In the genomic region with DNA sequence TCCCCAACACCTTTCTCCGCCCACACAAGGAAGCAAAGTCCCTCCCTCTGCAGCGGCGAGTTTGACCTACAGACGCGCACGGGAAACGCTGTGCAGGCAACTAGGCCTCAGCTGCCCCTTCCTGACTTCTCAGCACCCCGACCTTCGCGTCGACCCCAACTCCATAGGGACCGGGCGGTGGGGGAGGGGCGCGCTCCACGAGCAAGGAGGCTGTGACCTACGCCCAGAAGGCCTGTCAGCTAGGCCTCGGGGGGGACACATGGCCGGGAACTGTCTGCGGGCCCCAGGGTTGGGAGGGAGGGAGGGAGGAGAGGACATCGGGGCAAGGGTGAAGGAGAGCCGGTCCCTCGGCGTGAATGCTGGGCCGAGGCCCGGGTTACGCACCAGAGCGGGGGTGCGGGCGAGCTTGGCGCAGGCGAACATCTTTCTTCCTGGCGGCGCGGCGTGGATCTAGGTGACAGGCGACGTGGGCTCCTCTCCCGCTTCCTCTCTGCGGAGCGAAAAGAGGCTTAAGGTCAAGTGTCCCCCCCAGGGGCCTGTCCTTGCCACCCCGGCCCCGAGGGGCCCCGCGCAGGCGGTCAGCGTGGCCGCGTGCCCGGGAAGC, we compare ENCODE assay signal across 8 mouse cellular contexts. TPM values are rescaled to one million over a fixed set of nuclear protein-coding genes. Genes with fewer than 3 reads are reported as not detected.
DNase-seq lines count a peak whose midpoint lies in the region; ATAC-seq and TF ChIP-seq lines count a peak whose summit lies in the region.

No protein-coding gene starts in this region.

- H3K4me1 ChIP-seq in embryonic facial prominence, embryonic 11.5 days (ENCODE audit: control insufficient read depth, insufficient read depth, low read length): no peaks in the 10 kb centered on the region
- peaks cover 8% of the 10 kb centered on the region; the same call in 1 of the 2 replicates for H3K4me1 ChIP-seq in limb, embryonic 14.5 days (ENCODE audit: control insufficient read depth, insufficient read depth, low read length)
- H3K4me1 ChIP-seq in midbrain, embryonic 15.5 days: peaks cover 20% of the 10 kb centered on the region

- H3K4me3 ChIP-seq in embryonic facial prominence, embryonic 11.5 days (ENCODE audit: low read depth, low read length): peak overlapping the region; percentile 99
- H3K4me3 ChIP-seq in limb, embryonic 14.5 days (replicated peaks; ENCODE audit: low read length): peak overlapping the region; percentile 94
- H3K4me3 ChIP-seq in midbrain, embryonic 15.5 days: peak overlapping the region; percentile 96

- peak overlapping the region; percentile 79 for H3K4me2 ChIP-seq in embryonic facial prominence, embryonic 11.5 days (ENCODE audit: low read depth, low read length)
- H3K4me2 ChIP-seq in limb, embryonic 14.5 days (replicated peaks; ENCODE audit: low read depth, low read length, severe bottlenecking): peak overlapping the region; percentile 62
- H3K4me2 ChIP-seq in midbrain, embryonic 15.5 days: peak overlapping the region; percentile 78

- peak; percentile 45 for DNase-seq in layer of hippocampus, adult 11-12 months (ENCODE audit: low spot score)
- DNase-seq in layer of hippocampus, adult 9-10 months (ENCODE audit: low spot score): no peak
- peak; percentile 50 for DNase-seq in embryonic facial prominence, embryonic 11.5 days (ENCODE audit: low spot score)
- DNase-seq in heart, adult 11 months: peak; percentile 97
- DNase-seq in kidney, adult 11 months: peak; percentile 63
- peak; percentile 26 for DNase-seq in limb, embryonic 14.5 days (ENCODE audit: low spot score)
- DNase-seq in spleen, postnatal 10 days (ENCODE audit: low spot score in 2 of 2): peak; percentile 53 to 67

- WGBS in embryonic facial prominence, embryonic 11.5 days: under 1% methylated on average over 45 of the region's 50 CpGs
- WGBS in limb, embryonic 14.5 days: under 1% methylated on average over 28 of the region's 50 CpGs
- WGBS in midbrain, embryonic 15.5 days: under 1% methylated on average over 50 of the region's 50 CpGs

- no peaks in the 10 kb centered on the region for H3K27me3 ChIP-seq in embryonic facial prominence, embryonic 11.5 days (ENCODE audit: control insufficient read depth, insufficient read depth, low read length)
- H3K27me3 ChIP-seq in limb, embryonic 14.5 days (ENCODE audit: control insufficient read depth, insufficient read depth, low read length): no peaks in the 10 kb centered on the region
- no peaks in the 10 kb centered on the region for H3K27me3 ChIP-seq in midbrain, embryonic 15.5 days (replicated peaks)

- H3K36me3 ChIP-seq in embryonic facial prominence, embryonic 11.5 days (replicated peaks; ENCODE audit: control insufficient read depth, insufficient read depth, low read depth, low read length): peaks cover 22% of the 10 kb centered on the region
- H3K36me3 ChIP-seq in limb, embryonic 14.5 days (ENCODE audit: control insufficient read depth, insufficient read depth, low read length): peaks cover 33% of the 10 kb centered on the region
- H3K36me3 ChIP-seq in midbrain, embryonic 15.5 days (replicated peaks): peaks cover 28% of the 10 kb centered on the region

- peak overlapping the region; percentile 88 for H3K27ac ChIP-seq in embryonic facial prominence, embryonic 11.5 days (replicated peaks; ENCODE audit: low read depth, low read length)
- peak overlapping the region; percentile 83 for H3K27ac ChIP-seq in limb, embryonic 14.5 days (replicated peaks; ENCODE audit: low read depth, low read length)
- peak overlapping the region; percentile 91 for H3K27ac ChIP-seq in midbrain, embryonic 15.5 days

- peak; percentile 72 for ATAC-seq in embryonic facial prominence, embryonic 11.5 days (replicated peaks; ENCODE audit: insufficient number of reproducible peaks, low FRiP score, low TSS enrichment, low read depth)
- ATAC-seq in limb, embryonic 14.5 days (ENCODE audit: low FRiP score, low read depth): peak; percentile 35; the same call in 1 of the 2 replicates
- peak; percentile 73 for ATAC-seq in midbrain, embryonic 15.5 days (replicated peaks)

- H3K9ac ChIP-seq in embryonic facial prominence, embryonic 11.5 days (replicated peaks; ENCODE audit: low read length): peak overlapping the region; percentile 98
- H3K9ac ChIP-seq in limb, embryonic 14.5 days (ENCODE audit: low read depth, low read length, severe bottlenecking): peak overlapping the region; percentile 98
- peak overlapping the region; percentile 100 for H3K9ac ChIP-seq in midbrain, embryonic 15.5 days

- TF ChIP-seq POLR2A in limb, embryonic 14.5 days (IDR thresholded peaks at IDR 0.05; ENCODE audit: borderline replicate concordance, extremely low read depth, insufficient read depth, insufficient read length): no peak

- H3K9me3 ChIP-seq in embryonic facial prominence, embryonic 11.5 days (replicated peaks; ENCODE audit: control insufficient read depth, low read length): no peaks in the 10 kb centered on the region
- no peaks in the 10 kb centered on the region for H3K9me3 ChIP-seq in limb, embryonic 14.5 days (ENCODE audit: control insufficient read depth, low read length)
- H3K9me3 ChIP-seq in midbrain, embryonic 15.5 days: no peaks in the 10 kb centered on the region

RNA-seq across cellular contexts. Expression of a gene that starts 0.5 kb away (rescaled TPM):
- polyA plus RNA-seq in embryonic facial prominence, embryonic 11.5 days (2014; fragmentation: Nextera tagmentation; extraction: Ambion mirVana): 890 and 926 TPM in 2 replicates
- 647 and 720 TPM in 2 replicates for polyA plus RNA-seq in limb, embryonic 14.5 days (2012; rRNA removed)
- 1,044 and 1,089 TPM in 2 replicates for polyA plus RNA-seq in limb, embryonic 14.5 days (2014; fragmentation: Nextera tagmentation; extraction: Ambion mirVana)
- 968 and 1,008 TPM in 2 replicates for polyA plus RNA-seq in midbrain, embryonic 15.5 days (2015; fragmentation: Nextera tagmentation; extraction: Ambion mirVana)

RNA-seq across cellular contexts. Expression of a gene that starts 18.2 kb away (rescaled TPM):
- 79.4 and 81.6 TPM in 2 replicates for polyA plus RNA-seq in embryonic facial prominence, embryonic 11.5 days (2014; fragmentation: Nextera tagmentation; extraction: Ambion mirVana)
- polyA plus RNA-seq in limb, embryonic 14.5 days (2012; rRNA removed): 30.2 and 31.3 TPM in 2 replicates
- 55.3 and 55.6 TPM in 2 replicates for polyA plus RNA-seq in limb, embryonic 14.5 days (2014; fragmentation: Nextera tagmentation; extraction: Ambion mirVana)
- polyA plus RNA-seq in midbrain, embryonic 15.5 days (2015; fragmentation: Nextera tagmentation; extraction: Ambion mirVana): 115 and 119 TPM in 2 replicates
